Mouse (Mus musculus) naive thymus-derived CD4-positive, alpha-beta T cell, adult 5 months (primary cell): ENCODE measurements around the gene Gm7697. TPM values are rescaled to one million over a fixed set of nuclear protein-coding genes. Genes with fewer than 3 reads are reported as not detected.

Source experiments
- polyA plus RNA-seq: library from polyadenylated mRNA; unstranded; fragments of 100-300 nt; shearing (Covaris generic); gene quantifications from one replicate; pipeline ENCODE4 v1.2.1, GENCODE M21; 2017

Gene Gm7697
- polyA plus RNA-seq = not detected

DNA sequence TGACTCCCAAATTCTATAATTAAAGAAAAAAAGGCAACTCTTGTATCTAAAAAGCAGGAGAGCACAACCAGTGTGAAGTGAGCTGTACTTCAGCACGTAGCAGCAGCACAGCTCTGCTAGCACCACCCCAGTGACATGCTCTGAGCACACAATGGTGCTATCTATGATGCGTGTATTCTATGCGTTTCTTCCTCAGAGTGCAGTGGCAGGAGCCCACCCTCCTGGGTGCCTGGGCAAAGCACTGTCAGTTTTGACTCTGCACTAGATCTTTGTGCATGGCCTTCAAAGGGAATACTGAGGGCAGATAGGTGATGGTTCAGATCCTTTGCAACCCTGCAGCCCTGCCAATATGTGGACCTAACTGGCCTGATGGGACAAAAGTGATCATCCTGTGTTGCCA lies at the start of gene Gm7697:
TSS of gene Gm7697 (minus strand) at position 101 of the 400 bp plus-strand sequence.

DNA sequence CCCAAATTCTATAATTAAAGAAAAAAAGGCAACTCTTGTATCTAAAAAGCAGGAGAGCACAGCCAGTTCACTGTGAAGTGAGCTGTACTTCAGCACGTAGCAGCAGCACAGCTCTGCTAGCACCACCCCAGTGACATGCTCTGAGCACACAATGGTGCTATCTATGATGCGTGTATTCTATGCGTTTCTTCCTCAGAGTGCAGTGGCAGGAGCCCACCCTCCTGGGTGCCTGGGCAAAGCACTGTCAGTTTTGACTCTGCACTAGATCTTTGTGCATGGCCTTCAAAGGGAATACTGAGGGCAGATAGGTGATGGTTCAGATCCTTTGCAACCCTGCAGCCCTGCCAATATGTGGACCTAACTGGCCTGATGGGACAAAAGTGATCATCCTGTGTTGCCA lies 69.3 kb downstream of the Gm7697 start, which contains the start of gene Gm9495:
TSS of gene Gm9495 (minus strand) at position 101 of the 400 bp plus-strand sequence.

Other genes with a start within 250 kb of the Gm7697 start
- not detected for gene Gm9495, start 69.4 kb downstream of the Gm7697 start, polyA plus RNA-seq
- gene Zfp868, start 102.6 kb upstream of the Gm7697 start, polyA plus RNA-seq = 47.5 TPM
- 0.16 TPM for gene Zfp964, start 131.5 kb upstream of the Gm7697 start, polyA plus RNA-seq
- 104 TPM for gene Zfp869, start 187.7 kb upstream of the Gm7697 start, polyA plus RNA-seq
- 7.9 TPM for gene Zfp963, start 227.0 kb upstream of the Gm7697 start, polyA plus RNA-seq